Mouse (Mus musculus) inflammation-experienced regulatory T-cells (primary cell): Measurements from ENCODE around the gene Pkd2l1. TPM values are rescaled to one million over a fixed set of nuclear protein-coding genes. Genes with fewer than 3 reads are reported as not detected.

Source experiments
- polyA plus RNA-seq, 2 experiments: library from polyadenylated mRNA; unstranded; fragments of 100-300 nt; shearing (Covaris generic); gene quantifications; one replicate each; pipeline ENCODE4 v1.2.1; 2017

Pkd2l1 gene
- 1 to 10 TPM in 1 of 2 experiments, under 1 TPM in 1; 0.13 to 1.0 TPM for polyA plus RNA-seq

GRCm38 (mm10) chr19:44192342-44192741, at the start of gene Pkd2l1:
Gene Pkd2l1 (minus strand): TSS chr19:44192442.

GRCm38 (mm10) chr19:44203015-44203564, 10.8 kb upstream of the Pkd2l1 start, which contains the start of gene Scd3:
Gene Scd3 (plus strand): TSS chr19:44203269.

GRCm38 (mm10) chr19:44145702-44146567, 46.3 kb downstream of the Pkd2l1 start, which contains the start of gene Bloc1s2:
Gene Bloc1s2 (minus strand): TSS chr19:44146446.

GRCm38 (mm10) chr19:44135072-44135959, 56.9 kb downstream of the Pkd2l1 start, which contains the start of gene Cwf19l1:
Gene Cwf19l1 (minus strand): TSS chr19:44135876.

GRCm38 (mm10) chr19:44106831-44107660, 85.2 kb downstream of the Pkd2l1 start, which contains the start of gene Chuk:
Gene Chuk (minus strand): TSS chr19:44107480.

Other genes with a start within 250 kb of the Pkd2l1 start
- gene Cpn1, start 205.9 kb downstream of the Pkd2l1 start, polyA plus RNA-seq: under 1 TPM in 1 of 2 experiments, not detected in 1; 0.44 TPM
- gene Cyp2c23, start 163.2 kb downstream of the Pkd2l1 start, polyA plus RNA-seq: under 1 TPM; 0.24 to 0.45 TPM
- gene Erlin1, start 122.7 kb downstream of the Pkd2l1 start, polyA plus RNA-seq: 10 to 100 TPM in 1 of 2 experiments, 1 to 10 TPM in 1; 9.7 to 12.9 TPM
- gene Chuk, start 85.0 kb downstream of the Pkd2l1 start, polyA plus RNA-seq: 10 to 100 TPM; 72.9 to 80.4 TPM
- 10 to 100 TPM; 30.4 to 39.2 TPM for gene Cwf19l1, start 56.6 kb downstream of the Pkd2l1 start, polyA plus RNA-seq
- 100 to 1,000 TPM; 110 to 135 TPM for gene Bloc1s2, start 46.0 kb downstream of the Pkd2l1 start, polyA plus RNA-seq
- under 1 TPM; 0.05 to 0.53 TPM for gene Scd3, start 10.8 kb upstream of the Pkd2l1 start, polyA plus RNA-seq
- gene Scd2, start 101.2 kb upstream of the Pkd2l1 start, polyA plus RNA-seq: 10 to 100 TPM; 40.0 to 40.1 TPM
- 1 to 10 TPM in 1 of 2 experiments, under 1 TPM in 1; 0.31 to 1.7 TPM for gene Scd4, start 140.7 kb upstream of the Pkd2l1 start, polyA plus RNA-seq
- gene Scd1, start 215.4 kb upstream of the Pkd2l1 start, polyA plus RNA-seq: 1 to 10 TPM; 2.0 to 4.8 TPM